Mouse (Mus musculus) limb, embryonic 11.5 days (tissue): ENCODE data around the gene Dpp7. TPM values are rescaled to one million over a fixed set of nuclear protein-coding genes. Genes with fewer than 3 reads are reported as not detected.

ENCODE experiments used
- ATAC-seq: fragments of 200-750 bp; cut with Nextera tagmentation; 2 replicates; pipeline ENCODE4 v1.8.0; 2017; ENCODE audit warnings: low read depth; ENCODE audit not compliant: insufficient number of reproducible peaks, low FRiP score, low TSS enrichment
- DNase-seq: peaks from one replicate; pipeline ENCODE4 v3.0.0-alpha.2; 2015; ENCODE audit warnings: low spot score
- H3K27ac ChIP-seq: fragments of 300-500 bp; sonication (generic); replicated peaks from 2 replicates; pipeline ENCODE4 v1.5.1; 2014; ENCODE audit warnings: low read depth, mild to moderate bottlenecking, low read length
- H3K27me3 ChIP-seq: fragments of 300-500 bp; sonication (generic); 2 replicates; pipeline ENCODE4 v1.6.1; 2014; ENCODE audit warnings: mild to moderate bottlenecking, low read length, mixed read lengths; ENCODE audit not compliant: control insufficient read depth, insufficient read depth
- H3K36me3 ChIP-seq: fragments of 300-500 bp; sonication (generic); 2 replicates; pipeline ENCODE4 v1.6.1; 2014; ENCODE audit warnings: mild to moderate bottlenecking, low read length, moderate library complexity, mixed read lengths; ENCODE audit not compliant: control insufficient read depth, insufficient read depth
- H3K4me1 ChIP-seq: fragments of 300-500 bp; sonication (generic); 2 replicates; pipeline ENCODE4 v1.6.1; 2014; ENCODE audit warnings: low read length, mixed read lengths; ENCODE audit not compliant: control insufficient read depth, insufficient read depth
- H3K4me2 ChIP-seq: fragments of 300-500 bp; sonication (generic); 2 replicates; pipeline ENCODE4 v1.6.1; 2014; ENCODE audit warnings: low read depth, mild to moderate bottlenecking, moderate library complexity; ENCODE audit not compliant: severe bottlenecking
- H3K4me3 ChIP-seq: fragments of 300-500 bp; sonication (generic); 2 replicates; pipeline ENCODE4 v1.5.1; 2014; ENCODE audit warnings: low read depth, low read length
- H3K9ac ChIP-seq: fragments of 300-500 bp; sonication (generic); 2 replicates; pipeline ENCODE4 v1.6.1; 2014; ENCODE audit warnings: mild to moderate bottlenecking, low read length
- H3K9me3 ChIP-seq: fragments of 300-500 bp; sonication (generic); 2 replicates; pipeline ENCODE4 v1.6.1; 2016; ENCODE audit warnings: low read length; ENCODE audit not compliant: control insufficient read depth
- whole genome bisulfite sequencing: fragments of 180-500 bp; shearing (Covaris S2); extraction: QIAGEN DNeasy Blood & Tissue Kit; methylation state at CpG from one replicate; pipeline ENCODE4 v1.1.7; 2014; 5-methylcytosine and 5-hydroxymethylcytosine counted together
- polyA plus RNA-seq: library from polyadenylated mRNA; unstranded; fragments of >200 nt; fragmentation: Nextera tagmentation; extraction: Ambion mirVana; gene quantifications from 2 replicates; pipeline ENCODE4 v1.2.1, GENCODE M21; 2014

Gene Dpp7
- polyA plus RNA-seq, 1 experiment from 2014 or later = 16.6 TPM

- peaks cover 20% of the 10 kb centered on the region for H3K36me3 ChIP-seq
- H3K27me3 ChIP-seq = no peaks in the 10 kb centered on the region
- peak within 1 kb of the TSS; percentile 92 for H3K9ac ChIP-seq
- no peaks in the 10 kb centered on the region for H3K9me3 ChIP-seq
- DNase-seq (peak; percentile 99), ATAC-seq (peak; percentile 97)
- H3K4me3 ChIP-seq = peak within 1 kb of the TSS; percentile 95
- H3K4me2 ChIP-seq = peak within 1 kb of the TSS; percentile 76
- H3K27ac ChIP-seq = peak within 1 kb of the TSS; percentile 88
- WGBS = under 1% methylated on average over 78 of the region's 78 CpGs
- peaks cover 7% of the 10 kb centered on the region for H3K4me1 ChIP-seq
Measured at GRCm38 (mm10) chr2:25332286-25333160, 23.6 kb downstream of the Dpp7 start, which contains the start of gene Man1b1. TSS of gene Man1b1 (plus strand) at chr2:25332338.

DNA sequence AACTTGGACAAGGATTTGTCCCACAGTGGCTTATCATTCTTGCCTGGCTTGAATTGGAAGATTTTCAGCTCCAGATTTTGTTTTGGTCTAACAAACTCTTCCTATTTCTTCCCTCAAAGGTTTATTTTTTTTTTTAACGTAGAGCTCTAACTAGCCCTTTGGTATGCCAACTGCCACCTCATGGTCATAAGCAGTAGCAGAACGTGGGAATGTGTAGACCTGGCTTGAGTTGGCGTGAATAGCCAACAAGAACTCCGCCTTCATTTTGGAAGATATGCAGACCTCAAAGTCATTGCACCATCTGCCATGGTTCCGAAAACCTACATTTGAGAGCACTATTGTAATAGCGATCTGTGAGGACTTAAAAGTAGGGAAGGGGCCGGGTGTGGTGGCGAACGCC is 24.7 kb downstream of the Dpp7 start:
- H3K27me3 ChIP-seq = no peaks in the 10 kb centered on the region
- H3K36me3 ChIP-seq = peaks cover 18% of the 10 kb centered on the region
- 64% methylated on average over 9 of the region's 9 CpGs for WGBS
- H3K4me2 ChIP-seq = peak overlapping the region; percentile 64
- ATAC-seq (no peak), DNase-seq (no peak)
- H3K9ac ChIP-seq = peak overlapping the region; percentile 92; the same call in 1 of the 2 replicates
- H3K4me1 ChIP-seq = peaks cover 7% of the 10 kb centered on the region
- H3K4me3 ChIP-seq = peak overlapping the region; percentile 95
- no peaks in the 10 kb centered on the region for H3K9me3 ChIP-seq
- no peak overlapping the region for H3K27ac ChIP-seq

DNA sequence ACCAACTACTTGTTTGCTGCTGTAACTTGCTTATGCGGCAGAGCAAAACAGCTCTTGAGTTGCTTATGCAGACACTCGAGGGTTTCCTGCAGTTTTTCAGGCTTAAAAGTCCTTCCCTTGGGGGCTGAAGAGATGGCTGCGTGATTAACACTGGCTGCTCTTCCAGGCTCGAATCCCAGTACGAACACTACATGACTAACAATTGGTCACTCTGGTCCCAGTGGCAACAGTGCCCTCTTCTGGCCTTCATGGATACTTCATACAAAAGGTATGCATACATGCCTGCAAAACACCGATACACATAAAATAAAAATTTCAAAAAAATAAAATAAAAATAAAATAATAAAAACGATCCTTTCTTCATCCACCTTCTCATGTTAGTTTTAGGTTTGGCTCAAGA is 27.7 kb downstream of the Dpp7 start:
- Histone ChIP-seq H3K36me3 (no peaks in the 10 kb centered on the region), H3K27me3 (no peaks in the 10 kb centered on the region), H3K4me2 (no peak overlapping the region), H3K9ac (no peak overlapping the region), H3K9me3 (no peaks in the 10 kb centered on the region), H3K27ac (no peak overlapping the region), H3K4me1 (peaks cover 5% of the 10 kb centered on the region), H3K4me3 (no peak overlapping the region)
- ATAC-seq (no peak), DNase-seq (peak; percentile 28)
- WGBS = 39% methylated on average over 7 of the region's 7 CpGs

GRCm38 (mm10) chr2:25326036-25326435 is 30.1 kb downstream of the Dpp7 start:
- no peak overlapping the region for H3K9ac ChIP-seq
- H3K36me3 ChIP-seq = no peaks in the 10 kb centered on the region
- 74% methylated on average over 2 of the region's 2 CpGs for WGBS
- H3K27ac ChIP-seq = no peak overlapping the region
- no peak overlapping the region for H3K4me2 ChIP-seq
- no peak overlapping the region for H3K4me3 ChIP-seq
- no peaks in the 10 kb centered on the region for H3K9me3 ChIP-seq
- H3K27me3 ChIP-seq = no peaks in the 10 kb centered on the region
- ATAC-seq = no peak
- H3K4me1 ChIP-seq = no peaks in the 10 kb centered on the region
- no peak for DNase-seq

DNA sequence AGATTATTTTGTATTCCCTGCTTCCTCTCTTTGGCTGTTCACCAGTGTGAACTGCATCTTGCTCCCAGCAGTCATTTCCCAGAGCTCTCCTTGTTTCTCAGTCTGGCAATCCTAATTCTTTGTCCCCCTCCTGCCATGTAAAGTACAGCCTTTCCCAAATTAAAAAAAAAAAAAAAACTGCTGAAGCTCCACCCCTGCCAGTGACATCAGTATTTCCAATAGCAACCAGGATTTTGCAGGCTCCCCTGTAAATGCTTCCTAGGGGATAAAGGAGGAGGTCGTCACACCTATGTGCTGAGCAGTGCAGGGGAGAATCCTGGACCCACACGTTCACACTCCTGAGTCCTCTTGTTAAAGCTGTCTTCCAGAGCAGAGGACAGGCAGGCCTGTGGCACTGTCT is 36.1 kb downstream of the Dpp7 start:
- Histone ChIP-seq H3K4me2 (no peak overlapping the region), H3K9ac (no peak overlapping the region), H3K4me1 (peaks cover 7% of the 10 kb centered on the region), H3K36me3 (no peaks in the 10 kb centered on the region), H3K27ac (no peak overlapping the region), H3K9me3 (no peaks in the 10 kb centered on the region), H3K27me3 (peaks cover 33% of the 10 kb centered on the region), H3K4me3 (no peak overlapping the region)
- DNase-seq = no peak
- WGBS = 40% methylated on average over 2 of the region's 2 CpGs
- ATAC-seq = no peak

- H3K27me3 ChIP-seq = peaks cover 33% of the 10 kb centered on the region
- 9% methylated on average over 58 of the region's 58 CpGs for WGBS
- peak; percentile 68; the same call in 1 of the 2 replicates for ATAC-seq
Measured at GRCm38 (mm10) chr2:25318971-25319773, 37.0 kb downstream of the Dpp7 start, which contains the start of gene Grin1. TSS of gene Grin1 (minus strand) at chr2:25319187.

DNA sequence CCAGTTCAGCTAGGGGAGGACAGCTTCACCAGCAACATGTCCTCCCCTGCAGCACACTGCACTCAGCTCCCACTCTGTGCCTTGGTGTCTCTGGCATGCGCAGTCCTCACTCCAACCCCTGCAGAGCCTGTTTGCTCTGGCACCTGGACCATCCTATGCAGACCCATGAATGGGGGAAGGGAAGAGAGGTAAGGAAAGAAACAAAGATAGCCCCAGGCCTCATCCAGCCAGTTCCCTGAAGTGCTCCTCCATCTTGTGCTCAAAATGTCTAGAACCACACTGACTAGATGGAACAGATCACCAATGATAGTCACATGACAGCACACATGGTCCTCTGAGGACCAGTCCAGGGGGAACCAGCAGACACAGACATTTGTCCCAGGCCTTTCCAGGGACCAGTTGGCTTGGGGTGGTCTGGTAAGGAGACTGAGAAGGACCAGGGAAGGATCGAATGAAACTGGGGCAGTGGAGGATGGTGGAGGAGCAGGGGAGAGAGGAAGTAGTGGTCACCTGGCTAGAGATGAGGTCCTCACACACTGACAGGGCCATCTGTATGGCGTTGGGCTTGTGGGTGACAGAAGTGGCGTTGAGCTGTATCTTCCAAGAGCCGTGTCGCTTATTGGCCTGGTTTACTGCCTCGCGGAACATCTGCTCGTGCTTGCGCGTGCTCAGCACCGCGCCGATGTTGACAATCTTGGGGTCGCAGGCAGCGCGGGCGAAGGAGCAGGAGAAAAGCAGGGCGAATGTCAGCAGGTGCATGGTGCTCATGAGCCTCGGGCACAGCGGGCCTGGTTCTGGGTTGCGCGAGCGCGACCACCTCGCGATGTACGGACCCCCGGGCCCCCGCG is 37.8 kb downstream of the Dpp7 start:
- WGBS = 7% methylated on average over 31 of the region's 31 CpGs
- Histone ChIP-seq H3K27me3 (peaks cover 36% of the 10 kb centered on the region), H3K4me3 (peak overlapping the region; percentile 24), H3K9me3 (no peaks in the 10 kb centered on the region), H3K4me1 (peaks cover 7% of the 10 kb centered on the region), H3K27ac (no peak overlapping the region), H3K9ac (no peak overlapping the region), H3K4me2 (peak overlapping the region; percentile 47), H3K36me3 (no peaks in the 10 kb centered on the region)
- ATAC-seq (peak; percentile 47; the same call in 1 of the 2 replicates), DNase-seq (no peak)

More at GRCm38 (mm10) chr2:25318971-25319773, 37.0 kb downstream of the Dpp7 start, which contains the start of gene Grin1:
- Histone ChIP-seq H3K9me3 (no peaks in the 10 kb centered on the region), H3K4me1 (peaks cover 7% of the 10 kb centered on the region), H3K9ac (no peak within 1 kb of the TSS), H3K4me2 (peak within 1 kb of the TSS; percentile 47), H3K36me3 (no peaks in the 10 kb centered on the region), H3K4me3 (peak within 1 kb of the TSS; percentile 24), H3K27ac (no peak within 1 kb of the TSS)
- peak; percentile 87 for DNase-seq
